Mouse (Mus musculus) liver, embryonic 14.5 days (tissue): ENCODE results near the gene Igf2r.

Experiments used
- CTCF ChIP-seq: IDR thresholded peaks from 2 replicates; pipeline ENCODE4 v1.5.1; 2016; ENCODE audit warnings: antibody characterized with exemption, low read depth, control low read depth
- EP300 ChIP-seq: IDR thresholded peaks from 2 replicates; pipeline ENCODE4 v1.6.1; 2016; ENCODE audit warnings: antibody characterized with exemption, low read depth

- TF ChIP-seq CTCF (no peak), EP300 (no peak)
These were observed 18.2 kb downstream of the Igf2r start for GRCm38 (mm10) chr17:12751218-12751617.
